Mouse (Mus musculus) kidney, postnatal 4 days (tissue): Measurements from ENCODE around the gene Cdk2ap2.
"Not testable (repeated sequence)": the region's sequence is repeated elsewhere in the genome, so short reads cannot be mapped to it uniquely, and the experiment has no call there.

Experiments used
- DNase-seq, 2 experiments: peaks; one replicate each; pipeline ENCODE4 v3.0.0; 2021; ENCODE audit warnings: mixed read lengths in 2 of 2

Cdk2ap2 gene

GRCm38 (mm10) chr19:4068242-4068641, 28.7 kb upstream of the Cdk2ap2 start:
- DNase-seq = not testable (repeated sequence)

GRCm38 (mm10) chr19:4068717-4069410, 28.1 kb upstream of the Cdk2ap2 start:
- DNase-seq = no peak

GRCm38 (mm10) chr19:4070311-4070710, 26.7 kb upstream of the Cdk2ap2 start:
- DNase-seq = no peak

GRCm38 (mm10) chr19:4070756-4071155, 26.2 kb upstream of the Cdk2ap2 start:
- no peak for DNase-seq

GRCm38 (mm10) chr19:4071406-4071805, 25.6 kb upstream of the Cdk2ap2 start:
- no peak for DNase-seq

GRCm38 (mm10) chr19:4072706-4073424, 24.1 kb upstream of the Cdk2ap2 start:
- DNase-seq = no peak

GRCm38 (mm10) chr19:4075531-4075930, 21.5 kb upstream of the Cdk2ap2 start:
- no peak for DNase-seq

GRCm38 (mm10) chr19:4079594-4079993, 17.4 kb upstream of the Cdk2ap2 start:
- DNase-seq = no peak

GRCm38 (mm10) chr19:4080511-4081009, 16.4 kb upstream of the Cdk2ap2 start:
- DNase-seq = no peak

GRCm38 (mm10) chr19:4081394-4081793, 15.6 kb upstream of the Cdk2ap2 start, which contains the start of gene Cabp2:
Gene Cabp2 (plus strand): TSS chr19:4081578.
- no peak for DNase-seq

GRCm38 (mm10) chr19:4082219-4082965, 14.6 kb upstream of the Cdk2ap2 start:
- no peak for DNase-seq

GRCm38 (mm10) chr19:4083316-4083715, 13.7 kb upstream of the Cdk2ap2 start:
- DNase-seq = no peak

- no peak for DNase-seq
Observed at GRCm38 (mm10) chr19:4083826-4084225, 13.2 kb upstream of the Cdk2ap2 start.

GRCm38 (mm10) chr19:4084984-4085383, 12.0 kb upstream of the Cdk2ap2 start:
- peak in 1 of 2 experiments; percentile 46 for DNase-seq

GRCm38 (mm10) chr19:4086156-4086555, 10.8 kb upstream of the Cdk2ap2 start:
- no peak for DNase-seq

- DNase-seq = no peak
Observed at GRCm38 (mm10) chr19:4087090-4087489, 9.9 kb upstream of the Cdk2ap2 start.

GRCm38 (mm10) chr19:4088146-4088545, 8.8 kb upstream of the Cdk2ap2 start:
- DNase-seq = no peak

- no peak for DNase-seq
Observed at GRCm38 (mm10) chr19:4089128-4089527, 7.9 kb upstream of the Cdk2ap2 start.

GRCm38 (mm10) chr19:4090446-4090845, 6.5 kb upstream of the Cdk2ap2 start:
- no peak for DNase-seq

- no peak for DNase-seq
Observed at GRCm38 (mm10) chr19:4091383-4091782, 5.6 kb upstream of the Cdk2ap2 start.

GRCm38 (mm10) chr19:4092750-4093149, 4.2 kb upstream of the Cdk2ap2 start:
- DNase-seq = no peak

GRCm38 (mm10) chr19:4093772-4094171, 3.2 kb upstream of the Cdk2ap2 start:
- DNase-seq = no peak

- DNase-seq = no peak
Observed at GRCm38 (mm10) chr19:4094348-4094747, 2.6 kb upstream of the Cdk2ap2 start.
